Mouse (Mus musculus) WW6 (cell line): ENCODE measurements around the gene 4933428G20Rik.
A peak's percentile ranks its signal among the peaks of the same experiment; 100 is the strongest.

Source experiments
- DNase-seq: peaks from one replicate; pipeline ENCODE4 v3.0.0-alpha.2; 2013; ENCODE audit warnings: low read depth, low spot score

4933428G20Rik gene

DNA sequence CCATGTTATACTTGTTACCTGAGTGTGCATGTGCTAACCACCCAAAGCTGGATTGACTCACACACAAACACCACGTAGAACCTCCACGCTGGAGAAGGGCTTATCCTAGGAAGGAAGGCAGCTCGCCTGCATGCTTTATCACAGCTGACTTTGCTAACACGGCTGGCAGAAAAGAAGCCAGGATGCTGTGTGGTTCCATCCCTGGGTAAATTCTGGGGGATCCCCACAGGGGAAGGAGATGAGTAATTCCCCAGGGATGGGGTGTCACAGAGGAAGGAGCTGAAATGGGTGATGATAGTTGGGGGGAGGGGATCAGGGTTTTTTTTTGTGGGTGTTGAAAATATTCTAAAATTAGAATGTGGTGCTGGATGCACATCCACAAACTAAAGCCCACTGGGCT is 5.6 kb upstream of the 4933428G20Rik start:
- no peak for DNase-seq

DNA sequence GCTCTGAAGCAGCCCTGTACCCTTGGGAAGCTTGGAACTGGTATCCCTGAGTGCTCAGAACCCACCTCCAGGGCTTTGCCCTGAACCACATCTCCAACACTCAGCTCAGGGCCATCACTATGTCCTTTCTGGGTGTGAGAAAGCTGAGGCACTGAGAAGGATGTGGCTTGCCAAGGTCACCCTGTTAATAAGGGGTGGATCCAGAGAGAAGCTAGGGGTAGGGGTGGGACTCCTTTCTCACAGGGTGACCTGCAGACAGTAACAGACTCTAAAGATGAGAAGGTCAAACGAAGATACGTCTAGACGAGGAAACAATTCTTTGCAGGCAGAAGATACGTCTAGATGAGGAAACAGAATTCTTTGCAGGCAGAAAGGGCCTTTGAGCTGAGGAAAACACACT is 2.7 kb upstream of the 4933428G20Rik start:
- DNase-seq, result no peak

DNA sequence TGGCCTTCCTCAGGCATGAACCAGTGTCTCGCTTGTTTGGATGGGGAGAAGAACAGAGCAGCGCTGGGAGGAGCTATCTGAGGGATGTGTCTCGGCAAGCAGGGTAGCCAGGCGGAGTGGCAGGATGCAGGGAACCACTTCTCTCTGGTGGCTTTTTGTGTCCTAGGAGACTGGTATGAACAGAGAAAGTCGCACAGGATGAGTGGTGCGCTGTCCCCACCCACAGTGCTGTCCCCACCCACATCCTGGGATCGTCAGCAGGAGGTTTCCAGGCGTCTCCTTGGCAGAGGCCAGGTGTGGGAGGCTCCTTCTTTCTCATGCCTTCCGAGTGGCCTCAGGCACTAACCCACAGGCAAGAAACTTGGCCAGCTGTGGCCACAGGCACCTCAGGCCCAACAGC is 2.2 kb upstream of the 4933428G20Rik start:
- no peak for DNase-seq

GRCm38 (mm10) chr11:97500720-97501448 is 744 bp upstream of the 4933428G20Rik start:
- DNase-seq, result no peak

- DNase-seq, result no peak
These were observed 2.6 kb downstream of the 4933428G20Rik start for GRCm38 (mm10) chr11:97497543-97497942.

DNA sequence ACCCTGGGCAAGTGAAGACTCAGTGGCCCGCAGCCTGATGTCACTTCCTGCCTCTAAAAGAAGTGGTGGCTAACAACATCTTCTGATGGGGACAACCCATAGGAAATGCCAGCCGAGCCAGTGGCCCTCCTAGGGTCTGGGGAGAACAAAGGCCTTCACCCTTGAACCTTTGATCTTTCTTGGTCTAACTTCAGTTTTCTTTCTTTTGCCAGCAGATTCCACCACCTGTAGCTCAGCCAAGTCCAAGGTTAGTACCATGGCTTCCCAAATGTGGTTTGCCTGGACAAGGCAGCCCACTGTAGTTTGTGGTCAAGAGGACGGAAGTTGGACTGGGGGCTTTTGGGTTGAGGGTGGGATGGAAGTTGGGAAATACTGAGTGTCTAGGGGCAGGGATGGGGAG is 7.3 kb downstream of the 4933428G20Rik start:
- no peak for DNase-seq

GRCm38 (mm10) chr11:97491640-97492039 is 8.5 kb downstream of the 4933428G20Rik start:
- DNase-seq, result no peak

GRCm38 (mm10) chr11:97489589-97490324 is 10.4 kb downstream of the 4933428G20Rik start:
- peak; percentile 89 for DNase-seq

DNA sequence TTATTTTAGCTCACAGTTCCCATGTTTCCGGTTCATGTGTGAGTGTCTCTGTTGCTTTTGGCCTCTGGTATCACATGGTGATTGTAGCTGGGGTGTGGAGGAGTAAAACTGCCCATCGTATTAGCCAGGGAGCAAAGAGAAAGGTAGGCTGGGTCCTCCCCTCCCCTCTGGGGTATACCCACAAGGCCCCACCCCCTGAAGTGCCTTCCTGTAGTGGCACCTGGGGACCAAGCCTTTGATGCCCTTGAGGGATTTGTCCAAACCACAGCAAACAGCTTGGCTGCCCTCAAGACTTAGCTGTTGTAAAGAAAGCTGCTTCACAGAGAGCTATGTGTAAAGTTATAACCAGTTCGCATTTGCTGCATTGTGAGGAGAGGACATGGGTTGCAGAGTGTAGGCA is 12.5 kb downstream of the 4933428G20Rik start:
- DNase-seq, result no peak

- no peak for DNase-seq
These were observed 14.5 kb downstream of the 4933428G20Rik start for GRCm38 (mm10) chr11:97485661-97486060.

DNA sequence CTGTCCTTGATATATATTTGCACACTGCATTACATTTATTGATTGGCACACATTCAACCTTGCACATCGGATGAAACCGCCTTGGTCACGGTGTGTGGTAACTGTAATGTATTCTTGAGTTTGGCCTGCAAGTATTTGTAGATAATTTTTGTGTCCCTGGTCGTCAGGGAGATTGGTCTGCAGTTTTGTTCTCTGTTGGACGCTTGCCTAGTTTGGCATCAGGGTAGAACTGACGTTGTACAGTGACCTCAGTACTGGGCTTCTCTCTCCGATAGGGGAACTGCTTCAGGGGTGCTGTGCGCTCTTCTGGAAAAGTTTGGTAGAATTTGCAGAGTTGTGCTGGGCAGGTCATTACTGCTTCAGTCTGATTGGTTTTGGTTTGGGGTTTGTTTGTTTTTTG is 20.3 kb downstream of the 4933428G20Rik start:
- no peak for DNase-seq

DNA sequence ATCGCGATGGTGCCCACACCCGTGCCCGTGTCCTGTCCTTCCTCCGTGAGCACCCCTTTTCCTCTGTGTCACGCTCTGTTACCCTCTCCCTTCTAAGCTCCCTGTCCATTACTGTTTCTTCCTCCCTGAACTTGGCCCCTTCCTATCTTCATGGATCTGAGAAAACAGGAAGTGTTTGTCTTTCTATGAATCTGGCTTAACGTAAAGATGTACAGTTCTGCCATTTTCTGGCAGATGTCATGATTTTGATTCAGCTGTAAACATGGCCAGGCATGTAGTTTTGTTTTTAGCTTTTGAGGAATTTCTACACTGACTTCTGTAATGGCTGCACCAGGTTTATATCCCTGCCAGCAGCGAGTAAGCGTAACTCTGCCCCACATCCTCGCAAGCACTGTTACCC is 21.1 kb downstream of the 4933428G20Rik start:
- no peak for DNase-seq

DNA sequence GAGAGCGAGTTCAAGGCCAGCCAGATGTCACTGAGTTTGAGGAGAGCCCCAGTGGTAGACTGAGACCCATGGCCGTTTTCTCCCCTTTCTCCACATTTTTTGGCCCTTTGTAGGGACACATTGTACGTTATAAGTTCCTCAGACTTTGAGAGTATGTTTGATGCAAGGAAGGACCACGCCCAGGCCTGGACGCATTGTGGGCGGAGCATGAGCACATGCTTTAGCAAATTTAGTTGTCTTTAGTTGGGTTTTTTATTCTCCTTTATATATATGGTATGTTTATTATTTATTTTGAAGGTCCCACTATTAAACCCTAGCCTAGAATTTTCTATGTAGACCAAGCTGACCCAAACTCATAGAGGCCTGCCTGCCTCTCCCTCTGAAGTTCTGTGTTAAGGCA is 21.8 kb downstream of the 4933428G20Rik start:
- DNase-seq, result no peak

DNA sequence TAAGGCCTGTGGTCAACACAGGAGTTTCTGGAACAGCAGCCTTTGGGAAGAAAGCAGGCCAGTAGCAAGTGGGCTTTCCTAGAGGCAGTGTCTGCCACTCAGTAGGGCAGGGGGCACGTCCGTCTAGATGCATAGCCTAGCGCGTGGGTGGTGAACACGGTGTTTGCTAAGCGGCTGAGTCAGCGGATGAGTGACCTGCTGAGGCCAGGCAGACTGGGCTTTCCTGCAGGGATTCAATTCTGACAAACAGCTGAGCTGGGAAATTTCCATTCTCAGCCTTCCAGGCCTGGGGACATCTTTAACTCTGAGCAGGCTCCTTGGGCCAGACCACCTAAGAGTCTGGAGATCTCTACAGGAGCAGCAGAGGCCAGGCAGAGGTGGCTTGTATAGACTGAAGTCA is 22.7 kb downstream of the 4933428G20Rik start:
- no peak for DNase-seq

DNA sequence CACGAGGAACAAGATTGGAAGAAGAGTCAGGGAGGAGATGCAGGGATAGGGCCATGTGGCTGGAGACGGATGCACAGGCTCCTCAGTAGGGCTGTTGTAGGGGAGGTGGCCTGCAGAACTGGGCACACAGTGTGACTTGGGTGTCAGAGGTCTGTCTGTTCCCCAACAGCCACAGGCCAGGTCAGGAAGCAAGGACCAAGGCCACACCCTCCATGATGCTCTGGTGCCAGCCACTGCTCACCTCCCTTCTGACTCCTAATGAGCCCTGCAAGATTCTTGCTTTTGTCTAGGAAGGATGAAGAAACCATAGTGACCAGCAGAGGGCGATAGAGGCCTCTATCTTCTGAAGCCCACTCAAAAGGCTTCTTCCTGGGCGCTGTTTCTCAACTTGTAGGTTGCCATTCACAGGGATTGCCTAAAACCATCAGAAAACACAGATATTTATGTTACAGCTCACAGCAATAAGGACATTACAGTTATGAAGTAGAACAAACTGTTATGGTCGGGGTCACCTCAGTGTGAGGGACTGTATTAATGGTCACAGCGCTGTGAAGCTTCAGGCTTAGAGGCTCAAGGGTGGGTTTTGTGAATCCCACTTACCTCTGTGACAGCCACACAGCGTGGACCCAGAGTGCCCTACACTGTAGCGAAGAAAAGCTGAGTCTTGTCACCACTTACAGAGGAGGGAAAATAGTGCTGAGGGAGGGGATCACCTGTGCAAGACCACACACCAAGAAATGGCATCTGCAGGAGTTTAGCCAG is 23.6 kb downstream of the 4933428G20Rik start:
- DNase-seq, result no peak

DNA sequence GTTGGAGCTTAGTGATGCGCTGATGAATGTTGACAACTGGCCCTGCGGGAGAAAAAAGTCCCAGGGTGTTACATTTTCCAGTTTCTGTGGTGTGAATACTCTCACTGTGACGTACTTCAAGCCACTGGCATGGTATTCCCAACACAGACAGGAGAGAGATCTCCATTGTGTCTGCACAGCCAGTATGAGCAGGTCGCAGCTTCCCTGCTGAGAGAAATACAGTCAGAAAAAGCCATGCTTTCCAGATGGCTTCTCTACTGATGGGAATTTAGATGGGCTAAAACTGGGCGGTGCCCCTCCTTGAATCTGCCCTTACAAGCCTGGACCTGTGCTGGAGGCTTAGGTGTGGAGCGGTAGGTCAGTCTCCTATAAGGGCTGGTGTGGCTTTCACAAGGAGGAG is 28.9 kb downstream of the 4933428G20Rik start:
- DNase-seq, result peak; percentile 60

- no peak for DNase-seq
These were observed 30.3 kb downstream of the 4933428G20Rik start for GRCm38 (mm10) chr11:97469828-97470227.

GRCm38 (mm10) chr11:97468639-97469287 is 31.4 kb downstream of the 4933428G20Rik start:
- DNase-seq, result peak; percentile 83

GRCm38 (mm10) chr11:97466444-97467160 is 33.5 kb downstream of the 4933428G20Rik start:
- no peak for DNase-seq

DNA sequence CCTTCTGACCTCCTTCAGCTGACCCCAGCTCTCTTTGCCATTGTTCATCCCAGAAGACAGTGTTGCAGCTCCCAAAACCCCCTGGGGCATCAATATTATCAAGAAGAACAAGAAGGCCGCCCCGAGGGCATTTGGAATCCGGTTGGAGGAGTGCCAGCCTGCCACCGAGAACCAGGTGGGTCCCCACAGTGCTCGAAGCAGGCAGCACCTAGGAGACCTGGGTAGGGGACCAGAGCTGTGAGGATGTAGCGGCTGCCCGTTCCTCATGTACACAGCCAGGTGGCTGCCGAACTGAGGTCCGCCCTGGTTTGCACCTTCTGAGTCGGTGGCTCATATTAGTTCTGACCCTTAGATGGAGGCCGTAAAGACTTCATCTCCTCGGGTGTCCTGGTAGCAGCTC is 34.2 kb downstream of the 4933428G20Rik start:
- DNase-seq, result no peak

GRCm38 (mm10) chr11:97463991-97464390 is 36.1 kb downstream of the 4933428G20Rik start:
- no peak for DNase-seq
